Mouse (Mus musculus): ENCODE results near the gene Medag. TPM values are rescaled to one million over a fixed set of nuclear protein-coding genes. Genes with fewer than 3 reads are reported as not detected.

Gene Medag
- total RNA-seq, 1 experiment, result not detected

DNA sequence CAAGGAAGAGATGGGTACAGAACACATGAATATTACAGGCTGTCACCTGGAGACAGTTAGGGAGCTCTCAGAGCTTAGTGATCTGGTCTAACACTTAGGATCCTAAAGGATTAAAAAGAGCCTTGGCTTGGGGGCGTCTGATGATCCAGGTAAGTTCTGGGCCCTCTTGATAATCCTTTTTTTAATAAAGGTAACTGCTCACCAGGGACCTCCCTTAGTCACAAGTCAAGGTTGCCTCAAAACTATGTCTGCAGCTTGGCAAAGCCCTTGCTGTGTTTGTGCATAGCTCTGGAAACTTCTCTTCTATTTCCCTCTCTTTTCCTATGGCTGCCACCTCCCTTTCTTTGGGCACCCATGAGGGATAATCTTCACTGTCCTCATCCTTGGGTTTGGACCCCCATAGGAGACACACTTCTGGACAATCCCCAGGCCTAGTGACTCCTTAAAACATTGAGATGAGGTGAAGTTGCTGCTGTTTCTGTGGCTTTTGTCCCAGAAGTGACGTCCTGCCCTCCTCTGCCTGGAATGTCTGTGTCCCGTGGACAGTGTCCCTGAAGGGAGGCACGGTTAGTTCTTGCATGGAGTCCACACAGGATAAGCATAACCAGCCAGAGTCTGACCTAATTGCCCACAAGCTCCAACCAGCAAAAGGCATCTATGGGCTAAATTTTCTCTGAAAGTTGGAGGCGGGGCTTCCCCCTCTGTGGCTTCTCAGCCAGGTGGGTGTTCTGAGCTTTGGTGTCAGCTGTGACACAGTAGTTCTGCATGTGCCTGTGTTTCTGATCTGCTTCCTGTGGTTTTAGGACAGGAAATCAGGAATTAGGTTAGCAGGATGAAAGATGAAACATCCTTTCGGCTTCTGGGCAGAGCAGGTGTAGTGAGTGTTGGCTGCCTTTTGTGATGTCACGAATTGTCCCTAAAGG lies 43.7 kb upstream of the Medag start:
- no peaks in the 10 kb centered on the region for H3K36me3 ChIP-seq (ENCODE audit: control insufficient read depth, insufficient read depth, low read length, poor library complexity, severe bottlenecking)
- no peak for DNase-seq (ENCODE audit: low read depth, low spot score)
- TF ChIP-seq CHD2 (IDR thresholded peaks at IDR 0.05; ENCODE audit: low read depth, low read length), result no peak
- H3K4me3 ChIP-seq (ENCODE audit: insufficient read depth in 1 of 2, low read depth in 1 of 2, low read length in 2 of 2, poor library complexity in 1 of 2, severe bottlenecking in 1 of 2), result no peak overlapping the region
- H3K9ac ChIP-seq (ENCODE audit: insufficient read depth, low read depth, low read length, poor library complexity, severe bottlenecking), result no peak overlapping the region
- peaks cover 3 to 6% of the 10 kb centered on the region in 2 experiments; a peak in 3 of 4 replicates for H3K4me1 ChIP-seq (ENCODE audit: control insufficient read depth in 2 of 2, insufficient read depth in 2 of 2, low read length in 2 of 2, poor library complexity in 1 of 2)
- H3K9me3 ChIP-seq (ENCODE audit: control insufficient read depth, insufficient read depth, low read depth, low read length), result no peaks in the 10 kb centered on the region
- no peak overlapping the region for H3K27ac ChIP-seq (ENCODE audit: insufficient read depth, low read depth, low read length, poor library complexity, severe bottlenecking)
- in situ Hi-C loops (cut with MboI; ENCODE audit: low sequenced_read_pairs in 2 of 2, unreplicated experiment in 2 of 2), result no loop called here

DNA sequence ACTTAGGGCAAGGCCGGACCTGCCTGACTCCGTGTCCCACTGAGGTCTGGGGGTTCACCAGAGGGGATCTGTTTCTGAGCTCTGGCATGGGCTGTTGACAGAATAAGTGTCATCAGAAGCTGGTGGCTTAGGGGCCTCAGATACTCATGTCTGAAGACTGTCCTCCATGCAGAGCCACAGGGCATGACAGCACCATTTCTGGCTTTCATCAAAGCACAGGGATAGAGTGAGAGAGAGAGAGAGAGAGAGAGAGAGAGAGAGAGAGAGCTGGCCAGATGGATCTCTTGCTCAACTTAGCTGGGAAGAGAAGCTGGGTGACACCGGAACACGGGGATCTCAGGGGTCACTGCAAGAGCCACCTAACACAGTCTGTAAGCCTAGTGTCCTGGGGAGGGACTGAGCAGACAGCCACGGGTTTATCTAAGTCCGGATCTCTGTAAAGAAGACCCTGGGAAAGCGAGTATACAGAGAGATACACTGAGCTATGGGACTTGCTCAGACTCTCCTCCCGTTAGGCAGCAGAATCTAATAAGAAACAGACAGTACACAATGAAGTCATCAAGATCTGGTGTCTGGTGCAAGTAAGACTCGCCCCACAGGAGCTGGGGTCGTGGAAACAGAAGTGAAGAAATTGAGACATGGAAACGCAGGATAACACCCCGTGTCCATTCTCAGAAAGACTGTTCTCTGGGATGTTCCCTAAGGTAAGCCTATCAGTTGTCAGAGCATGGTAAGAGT lies 42.8 kb upstream of the Medag start:
- Histone ChIP-seq H3K9me3 (ENCODE audit: control insufficient read depth, insufficient read depth, low read depth, low read length) (no peaks in the 10 kb centered on the region), H3K9ac (ENCODE audit: insufficient read depth, low read depth, low read length, poor library complexity, severe bottlenecking) (no peak overlapping the region), H3K4me3 (ENCODE audit: insufficient read depth in 1 of 2, low read depth in 1 of 2, low read length in 2 of 2, poor library complexity in 1 of 2, severe bottlenecking in 1 of 2) (no peak overlapping the region), H3K36me3 (ENCODE audit: control insufficient read depth, insufficient read depth, low read length, poor library complexity, severe bottlenecking) (no peaks in the 10 kb centered on the region), H3K27ac (ENCODE audit: insufficient read depth, low read depth, low read length, poor library complexity, severe bottlenecking) (no peak overlapping the region), H3K4me1 (ENCODE audit: control insufficient read depth in 2 of 2, insufficient read depth in 2 of 2, low read length in 2 of 2, poor library complexity in 1 of 2) (peaks cover 3 to 4% of the 10 kb centered on the region in 2 experiments; a peak in 3 of 4 replicates)
- no peak for DNase-seq (ENCODE audit: low read depth, low spot score)
- in situ Hi-C loops (cut with MboI; ENCODE audit: low sequenced_read_pairs in 2 of 2, unreplicated experiment in 2 of 2), result no loop called here
- TF ChIP-seq ZNF384 (IDR thresholded peaks at IDR 0.05; ENCODE audit: low read depth, low read length) (no peak), CHD2 (IDR thresholded peaks at IDR 0.05; ENCODE audit: low read depth, low read length) (no peak), MAFK (IDR thresholded peaks at IDR 0.05; ENCODE audit: insufficient read depth, low read depth, low read length) (no peak), ZC3H11A (IDR thresholded peaks at IDR 0.05; ENCODE audit: borderline replicate concordance, low read depth, low read length) (no peak), HCFC1 (IDR thresholded peaks at IDR 0.05; ENCODE audit: borderline replicate concordance, insufficient read depth, low read length) (no peak)

DNA sequence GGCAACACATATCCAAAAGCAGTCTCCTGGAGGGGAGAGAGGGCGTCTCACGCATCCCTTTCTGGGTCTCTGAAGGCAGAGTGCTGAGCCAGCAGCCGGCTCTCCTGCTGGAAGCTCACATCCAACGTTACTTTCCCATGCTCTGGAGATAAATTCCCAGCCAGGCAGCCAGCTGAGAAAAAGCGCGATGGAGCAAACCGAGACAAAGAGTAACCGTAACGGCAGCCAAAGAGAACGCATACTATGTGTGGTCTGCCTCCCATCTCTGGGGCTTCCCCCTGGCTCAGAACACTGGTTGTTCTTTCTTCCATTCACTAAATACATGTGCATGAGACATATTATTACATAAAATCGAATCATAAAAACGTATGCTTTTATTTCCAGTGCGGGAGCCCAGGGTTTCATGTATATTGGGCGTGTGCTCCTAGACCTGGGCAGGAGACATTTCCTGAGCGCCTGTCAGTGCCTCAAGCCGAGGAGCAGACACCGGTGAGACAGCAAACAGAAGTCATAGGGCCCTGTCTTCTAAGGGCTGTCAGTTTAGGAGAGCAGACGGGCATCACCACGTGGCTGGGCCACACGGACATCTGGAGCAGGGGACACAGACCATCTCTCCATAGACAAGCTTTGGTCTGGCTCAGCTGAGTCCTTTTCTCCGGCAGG lies 42.0 kb upstream of the Medag start:
- TF ChIP-seq MAFK (IDR thresholded peaks at IDR 0.05; ENCODE audit: insufficient read depth, low read depth, low read length) (no peak), ZC3H11A (IDR thresholded peaks at IDR 0.05; ENCODE audit: borderline replicate concordance, low read depth, low read length) (no peak), HCFC1 (IDR thresholded peaks at IDR 0.05; ENCODE audit: borderline replicate concordance, insufficient read depth, low read length) (no peak), CHD2 (IDR thresholded peaks at IDR 0.05; ENCODE audit: low read depth, low read length) (no peak), ZNF384 (IDR thresholded peaks at IDR 0.05; ENCODE audit: low read depth, low read length) (no peak)
- H3K4me1 ChIP-seq (ENCODE audit: control insufficient read depth in 2 of 2, insufficient read depth in 2 of 2, low read length in 2 of 2, poor library complexity in 1 of 2), result peaks cover 2 to 3% of the 10 kb centered on the region in 2 experiments; a peak in 3 of 4 replicates
- no peak overlapping the region for H3K9ac ChIP-seq (ENCODE audit: insufficient read depth, low read depth, low read length, poor library complexity, severe bottlenecking)
- no peak overlapping the region for H3K4me3 ChIP-seq (ENCODE audit: insufficient read depth in 1 of 2, low read depth in 1 of 2, low read length in 2 of 2, poor library complexity in 1 of 2, severe bottlenecking in 1 of 2)
- H3K9me3 ChIP-seq (ENCODE audit: control insufficient read depth, insufficient read depth, low read depth, low read length), result no peaks in the 10 kb centered on the region
- H3K36me3 ChIP-seq (ENCODE audit: control insufficient read depth, insufficient read depth, low read length, poor library complexity, severe bottlenecking), result no peaks in the 10 kb centered on the region
- H3K27ac ChIP-seq (ENCODE audit: insufficient read depth, low read depth, low read length, poor library complexity, severe bottlenecking), result no peak overlapping the region
- no peak for DNase-seq (ENCODE audit: low read depth, low spot score)
- in situ Hi-C loops (cut with MboI; ENCODE audit: low sequenced_read_pairs in 2 of 2, unreplicated experiment in 2 of 2), result no loop called here

DNA sequence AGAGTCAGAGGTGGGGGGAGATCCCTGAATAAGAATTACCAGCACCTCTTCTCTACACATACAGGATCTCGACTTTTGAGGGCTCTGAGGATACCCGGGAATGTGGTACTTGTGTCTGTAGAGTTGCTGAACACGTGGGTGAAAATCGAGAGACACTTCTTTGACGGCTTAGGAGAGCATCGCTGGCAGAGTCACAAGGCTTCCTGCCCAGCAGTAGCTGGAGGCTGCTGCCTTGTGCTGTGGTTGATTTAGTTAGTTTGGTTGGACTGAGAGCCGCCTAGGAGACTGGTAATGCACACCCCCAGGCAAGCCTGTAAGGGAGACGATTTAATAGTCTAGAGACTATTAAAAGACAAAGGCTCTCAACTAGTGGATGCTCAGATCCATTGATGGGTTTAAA lies 39.5 kb upstream of the Medag start:
- Histone ChIP-seq H3K9me3 (ENCODE audit: control insufficient read depth, insufficient read depth, low read depth, low read length) (no peaks in the 10 kb centered on the region), H3K4me1 (ENCODE audit: control insufficient read depth in 2 of 2, insufficient read depth in 2 of 2, low read length in 2 of 2, poor library complexity in 1 of 2) (peaks cover 8 to 10% of the 10 kb centered on the region in 2 experiments), H3K9ac (ENCODE audit: insufficient read depth, low read depth, low read length, poor library complexity, severe bottlenecking) (no peak overlapping the region), H3K4me3 (ENCODE audit: insufficient read depth in 1 of 2, low read depth in 1 of 2, low read length in 2 of 2, poor library complexity in 1 of 2, severe bottlenecking in 1 of 2) (no peak overlapping the region), H3K27ac (ENCODE audit: insufficient read depth, low read depth, low read length, poor library complexity, severe bottlenecking) (no peak overlapping the region), H3K36me3 (ENCODE audit: control insufficient read depth, insufficient read depth, low read length, poor library complexity, severe bottlenecking) (no peaks in the 10 kb centered on the region)
- TF ChIP-seq ZNF384 (IDR thresholded peaks at IDR 0.05; ENCODE audit: low read depth, low read length), result no peak
- no peak for TF ChIP-seq CHD2 (IDR thresholded peaks at IDR 0.05; ENCODE audit: low read depth, low read length)
- no peak for TF ChIP-seq ZC3H11A (IDR thresholded peaks at IDR 0.05; ENCODE audit: borderline replicate concordance, low read depth, low read length)
- TF ChIP-seq HCFC1 (IDR thresholded peaks at IDR 0.05; ENCODE audit: borderline replicate concordance, insufficient read depth, low read length), result no peak
- TF ChIP-seq MAFK (IDR thresholded peaks at IDR 0.05; ENCODE audit: insufficient read depth, low read depth, low read length), result no peak
- in situ Hi-C loops (cut with MboI; ENCODE audit: low sequenced_read_pairs in 2 of 2, unreplicated experiment in 2 of 2), result no loop called here
- no peak for DNase-seq (ENCODE audit: low read depth, low spot score)

Measured in ES-E14 (cell line).